Mouse (Mus musculus) regulatory T cell (primary cell): ENCODE results near the gene Psg16.

ENCODE experiments used
- in situ Hi-C: fragments of 300-600 bp; cut with MboI, MseI; formaldehyde crosslinking; loops from one replicate; pipeline ENCODE4 v1.15.1; 2025; ENCODE audit warnings: high pct_unique_total_duplicates

The Psg16 gene

DNA sequence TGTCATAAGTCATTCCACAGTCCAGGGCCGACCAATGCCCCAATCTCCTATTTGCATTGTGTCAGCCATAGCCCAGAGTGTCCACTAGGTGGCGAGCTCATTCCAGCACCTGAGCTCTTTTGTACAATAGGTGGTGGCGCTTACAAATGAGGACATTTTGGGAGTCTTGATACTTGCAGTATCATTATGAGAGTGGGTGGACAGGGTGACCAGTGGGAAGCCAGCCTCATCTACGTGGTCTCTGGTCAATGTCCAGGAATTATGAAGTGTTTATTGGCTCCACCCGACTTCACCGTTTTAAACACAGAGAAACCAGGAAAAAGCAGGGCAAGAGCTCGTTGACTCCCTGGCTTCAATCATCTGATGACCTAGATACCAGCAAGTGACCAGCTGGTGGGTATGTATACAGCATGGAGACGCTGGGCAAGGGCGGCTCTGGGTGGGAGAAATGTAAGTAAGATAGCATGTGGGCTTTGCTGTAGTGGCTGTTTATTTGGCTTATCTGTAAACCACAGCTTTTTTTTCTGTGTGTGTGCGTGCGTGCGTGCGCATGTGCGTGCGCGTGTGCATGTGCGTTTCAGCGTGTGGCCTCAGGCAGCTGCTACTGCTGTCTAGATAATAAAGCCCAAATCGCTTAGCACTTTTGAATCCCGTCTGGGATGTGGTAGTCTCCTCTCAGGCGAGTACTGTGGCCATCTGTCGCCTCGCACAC, at the start of gene Psg16:
Psg16 (plus strand) TSS at position 137 of the 712 bp plus-strand sequence.
- in situ Hi-C loops = loop anchor here (10.0 kb wide), 1 partner anchor 1169 kb away; no protein-coding TSS in a partner anchor

- in situ Hi-C loops = no loop called here
Observed at GRCm38 (mm10) chr7:17024141-17024540, 49.7 kb upstream of the Psg16 start.

DNA sequence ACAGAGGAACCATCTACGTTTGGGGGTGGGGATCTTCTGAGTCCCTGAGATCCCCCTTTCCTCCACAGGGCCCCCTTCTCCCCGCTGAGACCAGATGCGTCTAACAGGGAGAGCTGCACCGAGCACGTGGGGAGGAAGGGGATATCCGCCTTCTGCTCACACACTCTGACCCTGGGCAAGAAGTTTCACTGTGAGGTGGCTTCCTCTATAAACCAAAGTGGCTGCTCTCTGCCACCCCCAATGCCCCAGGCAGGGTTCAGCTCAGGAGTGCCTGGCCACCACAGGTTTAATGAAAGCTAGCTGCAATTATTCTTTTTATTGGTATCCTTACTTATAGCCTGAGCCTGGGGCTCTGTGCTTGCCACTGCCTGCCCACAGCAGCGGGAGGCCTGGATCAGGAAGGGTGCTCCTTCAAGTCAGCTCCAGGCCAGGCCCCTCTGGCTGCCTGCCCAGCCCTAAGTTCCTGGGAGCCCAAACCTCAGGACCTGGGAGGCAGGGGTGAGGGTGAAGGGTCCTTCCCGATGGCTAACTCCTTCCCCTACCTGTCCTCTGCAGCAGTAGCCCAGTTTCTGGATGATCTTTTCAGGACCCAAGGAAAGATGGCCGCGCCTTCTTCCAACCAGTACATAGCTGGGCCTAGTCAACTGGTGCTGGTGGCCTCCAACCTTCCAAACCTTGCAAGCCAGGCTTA, 48.9 kb upstream of the Psg16 start:
- in situ Hi-C loops = no loop called here

- in situ Hi-C loops = no loop called here
Observed at GRCm38 (mm10) chr7:17025505-17025894, 48.3 kb upstream of the Psg16 start.

DNA sequence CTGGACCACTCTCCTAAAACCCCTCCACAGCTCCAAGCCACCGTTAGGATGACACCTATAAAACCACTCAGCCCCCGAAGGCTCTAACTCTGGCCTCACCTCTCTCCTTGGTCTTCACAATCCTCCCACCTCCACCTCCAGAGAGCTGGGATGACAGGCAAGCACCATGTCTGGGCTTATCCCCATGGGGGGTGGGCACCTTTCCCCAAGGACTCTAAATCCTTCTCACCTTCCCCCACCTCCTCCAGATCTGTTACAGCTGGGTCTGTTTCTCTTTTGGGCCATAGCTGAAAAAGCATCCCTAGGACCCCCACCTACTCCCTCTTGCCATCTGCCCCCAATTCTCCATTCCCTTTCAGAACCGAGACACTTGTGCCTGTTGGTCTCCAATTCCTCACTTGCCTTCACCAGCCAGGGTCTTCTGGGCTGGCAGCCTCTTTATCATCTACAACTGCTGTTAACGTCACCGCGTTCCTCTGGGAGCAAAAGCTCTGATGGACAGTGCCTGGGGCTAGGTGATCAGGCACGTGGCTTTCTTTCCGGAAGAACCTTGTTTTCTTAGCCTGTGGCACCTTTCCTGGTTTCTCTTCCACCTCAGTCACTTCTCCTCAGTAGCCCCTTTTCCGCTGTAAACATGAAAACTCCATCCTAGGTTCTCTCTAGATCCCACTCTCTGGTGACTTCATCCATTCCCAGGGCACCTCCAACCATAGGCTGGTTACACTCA, 47.8 kb upstream of the Psg16 start:
- in situ Hi-C loops = no loop called here

DNA sequence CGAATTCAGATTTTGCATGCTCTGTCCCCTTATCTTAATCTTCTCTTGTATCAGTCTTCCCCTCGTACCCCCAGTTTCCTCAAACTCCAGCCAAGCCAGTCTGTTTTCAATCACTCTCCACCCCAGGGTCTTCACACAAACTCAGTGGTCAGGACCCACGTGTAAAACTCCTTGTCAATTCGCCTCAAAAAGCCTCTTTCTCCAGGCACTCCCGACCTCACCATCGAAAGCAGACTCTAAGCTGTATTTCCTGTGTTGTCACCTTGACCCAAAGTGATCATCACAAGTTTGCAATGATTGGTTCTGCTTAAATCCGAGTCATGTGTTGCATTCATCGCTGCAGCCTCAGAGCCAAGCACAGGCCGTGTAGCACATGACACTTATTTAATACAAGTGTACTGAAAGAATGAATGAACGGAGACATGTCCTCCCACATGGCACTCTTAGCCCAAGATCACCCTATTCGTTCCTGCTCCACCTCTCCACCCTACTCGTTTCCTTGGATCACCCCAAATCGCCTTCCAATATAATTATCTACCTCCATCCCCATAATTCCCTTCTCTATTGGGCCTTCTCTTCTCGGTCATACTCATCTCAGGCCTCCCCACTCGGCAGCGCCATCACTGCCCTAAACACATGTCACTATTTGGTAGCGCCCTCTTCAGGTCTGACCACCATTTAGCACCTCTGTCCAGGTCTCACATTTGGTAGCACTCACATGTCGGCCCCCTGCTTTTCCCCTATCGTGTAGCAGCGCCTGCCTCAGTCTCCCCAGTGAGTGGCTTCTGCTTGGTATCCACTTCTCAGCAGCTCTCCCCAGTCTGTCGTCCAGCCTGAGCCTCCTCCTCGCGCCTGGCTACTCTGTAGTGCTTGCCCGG, 46.9 kb upstream of the Psg16 start:
- in situ Hi-C loops = no loop called here

DNA sequence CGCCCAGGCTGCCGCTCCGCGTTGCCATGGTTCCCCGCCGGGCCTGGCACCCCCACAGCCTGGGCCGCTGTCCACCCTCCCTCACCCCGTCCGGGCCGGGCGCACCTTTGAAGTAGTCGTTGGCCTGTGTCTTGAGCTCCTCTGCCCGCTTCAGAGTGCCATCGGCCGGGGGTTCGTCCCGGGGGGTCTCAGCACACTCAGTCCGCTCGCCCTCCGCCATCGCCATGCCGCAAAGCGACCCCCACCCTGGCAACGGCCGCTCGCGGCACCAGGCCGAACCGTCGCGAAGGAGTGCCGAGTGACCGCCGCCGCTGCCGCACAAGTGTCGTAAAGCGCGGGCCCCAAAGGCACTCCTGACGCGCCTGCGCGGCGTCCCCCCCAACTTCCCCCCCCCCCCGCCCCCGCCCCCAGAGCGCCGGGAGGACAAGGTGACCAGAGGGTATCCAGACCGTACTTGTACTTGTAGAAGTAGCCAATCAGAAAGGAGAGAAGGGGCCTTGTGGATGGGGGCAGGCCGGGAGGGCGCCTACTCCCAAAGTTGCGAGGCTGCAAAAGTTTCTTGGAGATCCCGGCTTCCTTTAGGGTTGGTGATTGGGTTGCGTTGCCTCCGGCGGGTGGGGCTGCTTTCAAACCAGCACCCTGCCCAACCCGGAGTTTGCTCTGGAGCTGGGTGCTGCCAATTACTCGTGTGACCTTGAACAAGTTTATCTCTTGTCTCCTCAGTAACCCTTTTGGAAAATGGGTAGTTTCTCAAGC, 46.1 kb upstream of the Psg16 start, which contains the start of gene Ppp5c:
Ppp5c (minus strand) TSS at position 337 of the 756 bp plus-strand sequence.
- in situ Hi-C loops = no loop called here

DNA sequence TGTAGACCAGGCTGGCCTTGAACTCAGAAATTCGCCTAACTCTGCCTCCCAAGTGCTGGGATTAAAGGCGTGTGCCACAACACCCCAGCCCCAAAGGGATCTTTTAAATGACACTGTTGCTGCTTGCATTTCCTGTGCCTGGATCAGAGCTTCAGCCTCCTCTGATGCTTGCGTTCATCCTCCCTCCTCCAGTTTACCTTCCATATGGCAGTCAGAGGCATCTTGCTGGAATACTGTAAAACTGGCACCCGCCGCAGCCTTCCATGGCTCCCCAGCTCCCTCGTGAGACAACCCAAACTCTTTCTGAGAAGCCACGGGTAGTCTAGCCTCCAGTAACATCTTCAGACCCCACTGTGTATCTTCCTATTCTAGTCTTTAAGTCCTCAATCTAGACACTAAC, 44.9 kb upstream of the Psg16 start:
- in situ Hi-C loops = no loop called here

DNA sequence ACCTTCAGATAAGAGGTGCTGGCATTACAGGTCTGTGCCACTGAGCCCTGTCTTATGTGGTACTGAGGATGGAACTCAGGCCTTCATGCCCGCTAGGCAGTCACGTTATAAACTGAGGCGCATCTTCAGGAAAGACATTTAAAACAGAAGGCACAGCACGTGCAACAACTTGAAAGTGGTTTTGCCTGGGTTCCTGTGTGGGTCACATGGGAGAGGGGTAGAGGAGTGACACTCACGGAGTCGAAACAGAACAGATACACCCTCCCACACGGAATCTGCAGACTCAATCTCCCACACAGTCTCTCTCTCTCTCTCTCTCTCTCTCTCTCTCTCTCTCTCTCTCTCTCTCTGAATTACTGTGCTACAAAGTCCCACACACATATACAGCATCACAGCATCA, 43.6 kb upstream of the Psg16 start:
- in situ Hi-C loops = no loop called here

DNA sequence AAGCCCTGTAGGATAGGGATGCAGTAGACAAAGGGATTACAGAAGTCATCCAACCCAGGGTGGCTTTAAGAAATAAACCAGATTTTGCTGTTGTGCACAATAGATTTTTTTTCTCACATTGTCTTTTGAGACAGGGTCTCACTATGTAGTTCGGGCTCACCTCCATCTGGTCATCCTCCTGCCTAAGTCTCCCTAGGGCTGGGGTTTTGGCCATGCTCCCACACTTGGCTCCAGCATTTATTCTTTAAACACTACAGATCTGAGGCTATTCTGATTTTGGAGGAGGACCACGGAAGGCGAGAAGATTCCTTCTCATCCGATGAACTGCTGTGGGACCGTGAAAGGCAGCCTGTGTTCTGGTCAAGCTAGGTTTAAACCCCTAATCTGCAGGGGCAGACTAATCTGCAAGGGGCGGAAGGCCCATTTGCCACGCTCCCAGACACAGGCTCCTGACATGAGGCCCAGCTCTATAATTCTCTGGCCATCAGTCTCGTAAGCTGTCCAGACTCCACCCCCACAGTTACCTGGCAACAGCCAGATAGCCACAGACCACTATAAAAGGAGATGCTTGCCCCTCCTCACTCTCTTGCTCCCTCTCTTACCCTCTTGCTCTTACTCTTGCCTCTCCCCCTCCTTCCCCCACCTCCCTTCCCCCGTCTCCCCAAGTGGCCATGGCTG, 35.7 kb upstream of the Psg16 start:
- in situ Hi-C loops = no loop called here

DNA sequence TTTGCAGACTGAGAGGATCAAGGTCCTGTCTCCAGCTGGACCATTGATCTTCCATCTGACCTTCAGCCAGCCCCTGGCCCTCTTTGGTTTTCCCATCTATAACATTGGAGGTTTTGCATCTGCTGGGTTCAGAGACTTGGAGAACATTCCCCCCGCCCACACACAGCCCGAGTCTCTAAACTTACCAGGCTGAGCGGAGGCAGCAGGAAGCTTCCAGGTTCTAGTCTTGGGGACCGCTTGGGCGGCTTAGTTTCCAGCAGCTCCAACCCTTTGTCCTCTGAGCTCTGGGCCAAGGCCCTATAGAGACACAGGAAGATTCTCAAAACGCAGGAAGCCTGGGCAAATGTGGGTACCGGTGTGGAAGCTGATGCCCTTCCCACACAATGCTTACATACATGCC, 34.5 kb upstream of the Psg16 start:
- in situ Hi-C loops = no loop called here

DNA sequence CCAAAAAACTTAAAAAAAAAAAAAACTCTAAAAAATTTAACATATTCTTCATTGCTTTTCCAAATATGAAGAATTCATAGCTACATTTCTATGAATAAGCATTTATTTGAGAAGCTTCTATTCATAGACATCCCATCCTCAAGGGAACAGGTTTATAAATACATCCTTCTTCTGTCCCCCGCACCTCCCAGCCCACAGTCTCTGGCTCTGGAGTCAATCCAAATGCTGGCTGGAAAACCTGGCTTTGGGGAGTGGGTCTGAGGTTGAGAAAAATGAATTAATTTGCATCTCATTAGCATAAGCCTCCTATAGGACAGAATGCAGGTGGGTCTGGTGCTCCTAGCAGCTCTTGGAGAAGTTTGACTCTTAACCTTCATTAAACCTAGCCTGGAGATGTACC, 28.1 kb upstream of the Psg16 start:
- in situ Hi-C loops = no loop called here

DNA sequence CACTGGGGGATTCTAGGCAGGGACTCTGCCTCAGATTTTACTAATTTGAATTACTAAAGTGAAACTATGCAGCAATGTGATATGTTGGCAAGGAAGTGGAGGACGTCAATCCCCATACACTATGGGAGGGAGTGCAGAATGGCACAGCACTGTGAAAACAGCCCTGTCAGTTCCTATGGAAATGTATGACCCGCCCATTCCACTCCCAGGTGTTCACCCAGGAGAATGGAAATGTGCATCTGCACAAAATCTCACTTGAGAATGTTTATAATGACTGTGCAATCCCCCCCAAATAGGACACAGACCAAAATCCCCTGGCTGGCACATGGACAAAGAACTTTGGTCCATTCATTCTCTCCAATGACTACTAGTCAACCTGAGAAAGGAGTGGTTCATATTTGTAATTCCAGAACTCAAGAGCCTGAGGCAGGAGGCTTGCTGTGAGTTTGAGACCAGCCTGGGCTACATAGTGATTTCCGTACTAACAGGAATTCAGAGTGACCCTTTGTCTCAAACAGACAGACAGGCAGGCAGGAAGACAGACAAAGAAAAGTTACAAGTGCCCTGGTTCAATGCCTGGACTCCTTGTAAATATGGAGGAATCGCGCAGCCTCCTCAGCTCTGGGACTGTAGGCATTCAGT, 26.7 kb upstream of the Psg16 start:
- in situ Hi-C loops = no loop called here

GRCm38 (mm10) chr7:17048431-17049190, 25.2 kb upstream of the Psg16 start:
- in situ Hi-C loops = no loop called here

GRCm38 (mm10) chr7:17050491-17050890, 23.3 kb upstream of the Psg16 start:
- in situ Hi-C loops = no loop called here

GRCm38 (mm10) chr7:17050933-17051594, 22.8 kb upstream of the Psg16 start:
- in situ Hi-C loops = no loop called here

GRCm38 (mm10) chr7:17054325-17054989, 19.4 kb upstream of the Psg16 start:
- in situ Hi-C loops = no loop called here
